Mouse (Mus musculus): ENCODE measurements around the gene Fam168a. TPM values are rescaled to one million over a fixed set of nuclear protein-coding genes. Genes with fewer than 3 reads are reported as not detected.
A peak's percentile ranks its signal among the peaks of the same experiment; 100 is the strongest.

The Fam168a gene
- total RNA-seq, 2 experiments from 2014 or later = 240 to 242 TPM

DNA sequence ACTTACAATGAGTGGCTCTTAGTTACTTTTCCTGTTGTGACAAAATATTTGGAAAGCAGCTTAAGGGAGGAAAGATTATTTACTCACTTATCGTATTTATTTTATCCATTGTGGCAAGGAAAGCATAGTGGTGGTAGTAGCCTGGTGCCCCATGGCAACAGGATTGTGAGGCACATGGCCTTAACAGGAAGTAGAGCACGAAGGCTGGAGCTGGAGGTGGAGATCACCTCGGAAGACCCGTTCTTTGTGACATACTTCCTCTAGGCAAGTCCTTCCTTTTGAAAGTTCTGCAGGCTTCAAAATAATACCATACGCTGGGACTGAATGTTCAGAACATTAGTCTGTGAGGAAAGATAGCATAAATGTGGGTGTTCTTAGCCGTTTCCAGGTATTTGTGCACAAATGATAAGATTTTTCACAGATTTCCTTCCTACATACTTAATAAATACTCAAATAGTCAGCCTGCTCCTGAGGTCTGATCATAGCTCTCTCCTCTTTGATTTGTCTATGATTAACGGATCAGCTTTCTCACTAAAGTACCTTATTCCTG, 63.2 kb downstream of the Fam168a start:
- DNase-seq (ENCODE audit: low spot score in 2 of 2) = no peak
- intact Hi-C loops (cut with DNase I) = no loop called here

DNA sequence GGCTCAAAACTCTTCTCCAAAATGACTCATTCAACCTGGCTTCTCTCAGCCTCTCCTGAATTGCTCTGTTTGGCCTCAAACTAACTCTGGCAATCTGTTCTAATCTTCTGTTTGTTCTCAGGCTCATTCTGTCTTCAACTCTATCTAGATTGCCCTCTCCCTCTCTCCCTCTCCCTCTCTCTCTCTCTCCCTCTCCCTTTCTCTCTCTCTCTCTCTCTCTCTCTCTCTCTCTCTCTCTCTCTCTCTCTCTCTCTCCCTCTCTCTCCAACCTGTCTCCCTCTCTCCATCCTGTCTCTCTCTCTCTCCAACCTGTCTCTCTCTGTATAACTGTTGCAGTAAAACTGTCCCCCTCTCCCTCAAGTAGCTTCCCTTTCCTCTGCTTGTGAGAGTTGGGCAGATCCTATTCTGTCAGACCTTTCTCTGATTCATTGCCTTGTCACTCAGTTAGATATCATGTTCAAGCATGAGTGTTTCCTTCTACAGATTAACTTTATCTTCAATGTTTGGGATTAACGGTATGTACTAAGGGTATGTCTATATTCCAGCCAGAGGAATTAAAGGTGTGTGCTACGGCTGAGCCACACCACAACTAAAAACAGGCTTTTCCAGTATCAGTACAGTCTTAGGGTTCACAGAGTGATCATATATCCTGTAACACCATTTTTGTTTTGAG, 64.4 kb downstream of the Fam168a start:
- no peak for DNase-seq (ENCODE audit: low spot score in 2 of 2)
- intact Hi-C loops (cut with DNase I) = no loop called here

DNA sequence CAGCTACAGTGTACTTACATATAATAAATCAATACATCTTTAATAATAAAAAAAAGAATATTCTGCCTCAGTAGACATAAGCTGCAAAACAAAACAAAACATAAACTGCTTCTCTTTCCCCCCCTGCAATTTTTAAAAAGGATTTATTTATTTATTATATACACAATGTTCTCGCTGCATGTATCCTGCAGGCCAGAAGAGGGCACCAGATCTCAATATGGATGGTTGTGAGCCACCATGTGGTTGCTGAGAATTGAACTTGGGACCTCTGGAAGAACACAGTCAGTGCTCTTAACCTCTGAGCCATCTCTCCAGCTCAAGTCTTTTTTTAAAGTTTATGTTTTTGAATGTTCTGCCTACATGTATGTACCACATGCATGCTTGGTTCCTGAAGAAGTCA, 67.8 kb downstream of the Fam168a start:
- intact Hi-C loops (cut with DNase I) = no loop called here
- DNase-seq (ENCODE audit: low spot score in 2 of 2) = no peak

DNA sequence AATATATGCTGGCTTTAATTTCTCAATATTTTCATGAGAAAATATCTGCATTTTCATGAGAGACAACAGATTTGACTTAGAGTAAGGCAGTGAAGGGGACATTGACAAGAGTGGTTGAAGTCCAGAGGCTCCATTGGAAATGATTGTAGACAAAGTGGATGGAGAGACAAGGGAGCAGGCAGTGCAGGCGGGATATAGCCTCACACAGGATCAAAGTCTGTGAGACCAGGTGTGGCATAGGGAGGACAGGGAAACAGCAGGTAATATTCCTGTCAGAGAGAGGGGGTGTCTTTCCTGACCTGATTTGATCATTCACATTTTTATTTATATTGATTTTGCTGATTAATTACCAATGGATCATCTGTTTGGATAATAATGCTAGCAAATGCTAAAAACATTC, 69.4 kb downstream of the Fam168a start:
- intact Hi-C loops (cut with DNase I) = no loop called here
- DNase-seq (ENCODE audit: low spot score in 2 of 2) = no peak

DNA sequence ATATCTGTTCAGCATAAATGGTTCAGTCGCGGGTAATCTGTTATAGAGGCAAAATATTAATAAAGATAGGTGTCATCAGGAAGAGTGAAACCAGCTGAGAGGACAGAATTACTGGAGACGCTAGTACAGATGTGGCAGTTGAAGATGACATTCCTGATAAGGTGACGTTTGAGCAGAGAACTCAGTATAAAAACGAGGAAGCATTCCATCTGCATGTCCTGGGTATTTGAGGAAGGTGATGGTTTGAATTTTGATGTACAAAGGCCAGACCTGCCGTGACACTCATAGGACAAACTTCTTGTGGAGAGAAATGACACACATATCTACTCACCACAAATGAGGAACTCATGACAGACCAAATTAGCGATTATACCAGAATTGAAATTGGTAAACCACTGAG, 73.8 kb downstream of the Fam168a start:
- no peak for DNase-seq (ENCODE audit: low spot score in 2 of 2)
- intact Hi-C loops (cut with DNase I) = no loop called here

DNA sequence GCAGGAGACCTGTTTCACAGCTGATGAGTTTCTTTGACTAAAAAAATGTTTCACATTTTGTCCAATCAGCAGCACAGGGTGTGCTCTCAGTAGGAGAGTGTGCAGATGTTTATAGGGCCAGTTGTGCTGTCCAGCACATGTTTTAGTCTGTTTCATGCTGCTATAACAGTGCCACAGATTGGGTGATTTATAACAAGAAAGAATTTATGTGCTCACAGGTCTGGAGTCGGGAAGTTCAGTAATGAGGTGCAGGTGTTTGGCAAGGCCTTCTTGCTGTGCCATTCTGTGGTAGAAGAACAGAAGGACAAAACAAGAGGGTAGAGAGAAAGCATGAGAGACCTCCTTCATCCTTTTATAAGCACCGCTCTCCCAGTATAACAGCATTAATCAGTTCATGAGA, 78.2 kb downstream of the Fam168a start:
- intact Hi-C loops (cut with DNase I) = no loop called here
- DNase-seq (ENCODE audit: low spot score in 2 of 2) = no peak

DNA sequence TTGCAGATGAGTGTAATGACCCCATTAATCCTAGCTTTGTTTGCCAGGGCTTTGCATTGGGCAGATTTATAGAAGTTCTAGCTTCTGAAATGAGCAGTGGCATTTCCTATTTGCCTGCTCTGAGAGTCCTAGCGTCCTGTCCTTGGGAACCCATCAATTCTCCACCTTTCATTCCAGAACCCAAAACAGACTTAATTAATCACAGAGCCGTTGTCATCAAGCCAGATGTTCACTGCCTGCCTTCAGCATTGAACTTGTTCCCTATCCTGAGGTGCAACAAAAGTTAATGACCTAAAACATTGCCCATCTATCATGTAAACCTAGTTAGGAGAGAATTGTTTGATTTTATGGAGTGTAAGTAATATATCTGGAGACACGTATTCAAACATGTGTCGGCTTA, 79.0 kb downstream of the Fam168a start:
- no peak for DNase-seq (ENCODE audit: low spot score in 2 of 2)
- intact Hi-C loops (cut with DNase I) = no loop called here

DNA sequence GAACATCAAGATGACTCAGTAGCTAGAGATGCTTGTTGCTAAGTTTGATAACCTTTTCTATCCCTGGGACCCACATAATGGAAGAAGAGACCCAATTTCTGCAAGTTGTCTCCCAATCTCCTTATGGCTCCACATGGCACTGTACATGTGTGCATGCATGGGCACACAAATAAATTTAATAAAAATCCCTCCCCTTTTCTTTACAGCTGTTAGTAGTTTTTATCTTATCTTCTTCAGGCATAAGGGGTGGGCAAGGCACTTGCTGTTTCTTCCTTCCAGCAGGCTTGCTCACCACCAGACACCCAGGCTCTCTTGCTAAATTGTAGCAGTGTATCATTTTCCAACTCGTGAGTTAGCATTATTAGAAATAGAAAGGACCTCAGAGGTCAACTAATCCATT, 79.6 kb downstream of the Fam168a start:
- no peak for DNase-seq (ENCODE audit: low spot score in 2 of 2)
- intact Hi-C loops (cut with DNase I) = no loop called here

DNA sequence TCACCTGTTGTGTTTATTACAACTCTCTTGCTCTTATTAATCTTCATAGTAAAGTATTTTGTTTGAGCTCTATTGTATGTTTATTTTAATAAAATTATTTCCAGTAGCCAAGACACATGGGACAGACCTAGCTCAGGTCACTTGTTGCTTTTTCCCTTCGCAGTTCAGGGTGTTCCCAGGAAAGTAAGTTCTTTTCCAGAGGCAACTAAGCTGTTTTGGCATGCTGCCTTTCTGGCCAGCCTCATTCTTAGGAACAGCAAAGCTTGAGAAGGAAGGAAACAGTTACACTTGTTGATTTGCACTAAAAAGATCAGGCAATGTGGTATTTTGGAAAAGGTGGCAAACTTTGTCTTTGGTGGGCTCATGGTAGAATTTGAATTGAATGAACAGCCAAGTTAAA, 81.9 kb downstream of the Fam168a start:
- intact Hi-C loops (cut with DNase I) = no loop called here
- no peak for DNase-seq (ENCODE audit: low spot score in 2 of 2)

DNA sequence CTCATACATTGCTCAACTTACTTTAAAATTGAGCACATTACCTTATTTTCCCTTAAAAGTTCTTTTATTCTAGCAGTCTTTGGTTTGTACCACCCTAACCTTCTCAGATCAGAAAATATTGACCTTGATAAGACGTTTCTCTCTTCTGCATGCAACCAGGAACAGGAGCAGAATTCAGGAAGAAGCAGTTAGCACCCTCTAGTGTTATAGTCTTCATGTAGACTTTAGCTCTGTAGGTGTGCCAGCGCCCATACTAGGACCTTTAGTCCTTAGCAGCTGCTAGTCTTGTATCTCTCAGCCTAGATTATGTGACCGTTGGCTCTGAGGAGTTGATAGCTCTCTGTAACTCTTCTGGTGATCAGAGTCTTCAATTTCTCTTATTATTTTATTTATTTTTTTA, 92.4 kb downstream of the Fam168a start:
- DNase-seq (ENCODE audit: low spot score in 2 of 2) = no peak
- intact Hi-C loops (cut with DNase I) = no loop called here

DNA sequence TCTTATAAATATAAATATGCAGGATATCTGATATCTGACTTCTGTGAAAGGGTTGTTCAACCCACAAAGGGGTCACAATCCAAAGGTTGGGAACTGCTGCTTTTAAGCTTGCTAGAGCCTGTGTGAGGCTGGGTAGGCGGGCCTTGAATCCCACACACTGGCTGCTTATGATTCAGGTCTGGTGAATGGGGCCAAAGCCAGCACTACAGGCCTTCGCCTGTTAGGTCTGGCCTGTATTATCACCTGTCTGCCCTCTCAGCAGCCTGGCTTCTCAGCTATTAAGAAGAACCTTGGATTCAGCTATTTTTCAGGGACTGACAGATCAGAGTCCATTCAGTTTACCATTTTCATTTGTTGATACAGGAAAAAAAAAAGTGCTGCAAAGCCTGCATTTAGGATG, 99.0 kb downstream of the Fam168a start:
- no peak for DNase-seq (ENCODE audit: low spot score in 2 of 2)
- intact Hi-C loops (cut with DNase I) = no loop called here

DNA sequence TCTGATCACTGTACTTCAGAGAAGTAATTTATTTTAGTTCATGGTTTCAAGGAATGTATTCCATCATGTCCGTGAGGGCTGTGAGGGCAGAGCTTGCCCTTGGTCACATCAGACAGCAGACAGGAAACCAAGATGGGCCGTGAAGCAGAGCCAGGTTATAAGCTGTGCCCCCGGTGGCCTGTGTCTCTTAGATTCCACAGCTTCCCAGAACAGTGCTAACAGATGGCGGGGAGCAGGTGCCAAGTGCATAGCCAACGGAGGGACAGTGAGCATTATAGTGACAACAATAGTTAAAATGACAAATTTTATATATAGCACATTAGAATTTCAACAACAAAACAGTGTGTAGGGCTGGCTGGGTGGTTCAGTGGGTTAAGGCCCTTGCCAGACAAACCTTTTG, 105.5 kb downstream of the Fam168a start:
- DNase-seq (ENCODE audit: low spot score in 2 of 2) = no peak
- intact Hi-C loops (cut with DNase I) = no loop called here

DNA sequence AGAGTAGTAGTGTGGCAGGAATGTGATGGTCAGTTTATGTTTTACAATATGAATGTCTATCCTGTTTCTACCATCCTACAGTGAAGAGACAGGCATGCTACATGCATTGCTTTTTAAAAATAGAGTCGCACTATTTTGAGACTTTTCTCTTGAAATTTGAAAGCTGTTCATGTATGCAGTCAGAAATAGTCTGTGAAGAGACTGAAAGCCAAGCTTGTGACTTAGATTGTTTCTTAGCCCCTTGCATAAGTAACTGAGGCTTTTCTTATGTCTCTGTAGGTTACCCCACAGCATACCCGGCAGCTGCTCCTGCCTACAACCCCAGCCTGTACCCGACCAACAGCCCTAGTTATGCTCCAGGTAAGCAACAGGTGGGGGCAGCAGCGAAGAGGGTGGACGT, 106.2 kb downstream of the Fam168a start:
- intact Hi-C loops (cut with DNase I) = no loop called here
- no peak for DNase-seq (ENCODE audit: low spot score in 2 of 2)

DNA sequence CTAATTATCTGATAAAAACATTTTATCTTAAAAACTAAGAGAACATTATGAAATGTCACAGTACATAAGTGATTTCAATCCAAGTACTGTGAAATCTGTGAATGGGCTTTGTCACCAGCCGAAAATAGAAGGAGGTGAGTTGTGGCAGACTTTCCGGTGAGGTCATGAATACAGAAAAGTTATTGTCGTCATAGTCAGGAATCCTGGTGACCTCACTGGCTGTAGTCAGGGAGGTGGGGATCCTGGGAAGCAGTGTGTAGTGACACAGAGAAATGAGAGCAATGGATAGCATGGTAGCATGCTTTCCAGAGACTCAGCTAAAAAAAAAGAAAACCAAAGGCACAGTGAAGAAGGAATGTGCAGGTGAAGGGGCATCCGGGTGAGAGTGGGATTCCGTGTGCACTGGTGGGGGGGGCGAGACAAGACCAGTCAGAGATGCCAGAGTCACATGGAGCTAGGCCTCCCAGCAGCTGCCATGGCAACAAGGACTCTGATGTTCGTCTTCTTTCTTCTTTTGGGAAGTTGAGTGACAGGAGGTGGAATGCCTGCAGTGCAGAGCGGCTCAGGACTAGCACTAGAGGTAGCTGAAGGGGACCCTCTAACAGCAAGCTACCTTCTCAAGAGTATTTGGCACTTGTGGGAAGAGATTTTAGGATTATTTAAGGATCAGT, 109.6 kb downstream of the Fam168a start:
- DNase-seq (ENCODE audit: low spot score in 2 of 2) = no peak
- intact Hi-C loops (cut with DNase I) = loop anchor here (5.0 kb wide), 1 partner anchor 129 kb away; no protein-coding TSS in a partner anchor

DNA sequence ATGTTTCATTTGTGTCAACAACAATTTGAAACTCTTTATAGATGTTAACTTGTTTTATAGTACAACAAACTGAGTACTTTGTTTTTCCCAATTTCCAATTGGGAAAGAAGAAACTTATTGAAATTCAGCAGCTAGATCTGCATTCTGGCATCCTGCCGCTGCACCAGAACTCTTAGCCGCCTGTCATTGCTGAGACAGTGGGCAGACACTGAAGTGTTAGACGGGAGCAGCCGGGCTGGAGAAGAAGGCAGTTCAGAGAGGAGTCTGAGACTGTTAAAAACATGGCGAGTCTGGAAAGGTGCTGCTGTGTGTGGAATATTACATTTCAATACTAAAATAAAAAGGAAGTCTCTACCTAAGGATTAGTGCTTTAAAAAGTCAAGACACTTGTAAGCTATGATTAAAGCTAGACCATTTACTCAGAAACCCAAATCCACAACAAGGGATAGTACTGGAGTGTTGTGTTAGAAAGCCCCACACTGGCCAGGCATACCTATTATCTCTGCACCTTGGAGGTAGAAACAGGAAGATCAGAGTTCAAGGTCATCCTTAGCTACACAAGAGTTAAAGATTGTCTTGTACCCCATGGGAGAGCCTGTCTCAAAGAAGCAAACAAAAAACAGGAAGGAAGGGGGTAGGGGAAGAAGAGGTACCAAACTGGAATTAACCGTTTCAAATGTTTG, 110.5 kb downstream of the Fam168a start:
- intact Hi-C loops (cut with DNase I) = loop anchor here (5.0 kb wide), 1 partner anchor 130 kb away; no protein-coding TSS in a partner anchor
- DNase-seq (ENCODE audit: low spot score in 2 of 2) = peak; percentile 52

DNA sequence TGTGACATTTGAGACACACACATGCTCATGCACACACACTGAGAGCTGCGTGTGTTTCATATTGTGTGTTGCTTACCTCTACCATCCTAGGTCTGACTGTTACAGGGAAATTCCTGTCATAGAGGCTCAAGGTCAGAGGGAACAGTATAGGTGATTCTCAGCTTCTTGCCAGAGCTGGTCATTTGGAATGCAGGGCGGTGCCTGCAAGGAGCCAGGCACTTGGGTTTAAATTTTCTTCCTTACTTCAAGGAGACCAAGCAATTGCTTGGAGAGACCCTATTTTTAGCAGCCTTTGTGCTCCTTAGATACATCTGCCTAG, 111.0 kb downstream of the Fam168a start:
- DNase-seq (ENCODE audit: low spot score in 2 of 2) = no peak
- intact Hi-C loops (cut with DNase I) = loop anchor here (5.0 kb wide), 1 partner anchor 130 kb away; no protein-coding TSS in a partner anchor

DNA sequence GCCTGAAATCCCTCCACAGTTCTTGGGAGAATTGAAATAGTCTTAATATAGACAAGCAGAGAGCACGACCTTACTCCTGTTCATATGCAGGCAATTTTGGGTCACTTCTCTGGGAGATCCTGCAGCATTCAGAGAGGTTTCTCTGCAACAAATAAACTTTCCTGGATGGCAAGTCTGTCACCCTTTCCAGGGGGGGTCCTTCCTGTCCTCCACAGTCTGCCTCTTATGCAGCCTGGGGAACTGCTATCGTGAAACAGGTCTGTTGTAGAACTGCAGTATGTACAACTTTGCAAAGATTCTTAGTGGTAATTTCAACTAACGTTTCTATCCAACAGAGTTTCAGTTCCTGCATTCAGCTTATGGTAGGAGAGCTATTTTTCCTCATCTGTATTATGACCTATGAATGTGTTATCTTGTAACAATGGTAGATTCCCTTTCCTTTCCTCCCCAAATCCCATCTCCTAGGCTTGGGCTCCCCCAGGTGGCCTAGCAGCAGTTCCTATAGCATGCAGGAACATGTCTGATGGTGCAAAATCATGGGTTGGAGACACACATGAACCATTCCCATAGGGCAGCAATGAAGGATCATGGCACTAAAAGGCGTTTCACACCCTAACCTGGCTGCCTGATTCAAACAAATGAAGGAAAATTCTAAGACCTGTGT, 112.1 kb downstream of the Fam168a start:
- intact Hi-C loops (cut with DNase I) = loop anchor here (5.0 kb wide), 1 partner anchor 131 kb away; no protein-coding TSS in a partner anchor
- DNase-seq (ENCODE audit: low spot score in 2 of 2) = no peak

DNA sequence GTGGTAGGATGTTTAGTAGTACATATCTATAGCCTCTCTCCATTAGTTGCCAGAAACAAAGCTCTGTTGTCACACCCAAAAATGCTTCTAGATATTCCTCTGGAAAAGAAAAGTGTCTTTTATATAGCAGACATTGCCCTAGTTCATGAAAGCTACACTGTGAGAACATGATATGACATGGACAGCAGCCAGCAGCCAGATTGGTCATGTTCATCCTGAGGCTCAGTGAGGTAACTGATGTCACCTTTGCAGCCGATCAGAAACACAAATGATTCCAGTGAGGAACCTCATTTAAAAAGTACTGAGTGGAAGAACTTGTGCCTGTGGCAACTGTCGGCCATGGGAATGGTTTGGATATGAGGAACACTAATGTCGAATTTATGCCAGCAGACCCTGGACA, 118.2 kb downstream of the Fam168a start:
- no peak for DNase-seq (ENCODE audit: low spot score in 2 of 2)
- intact Hi-C loops (cut with DNase I) = no loop called here

DNA sequence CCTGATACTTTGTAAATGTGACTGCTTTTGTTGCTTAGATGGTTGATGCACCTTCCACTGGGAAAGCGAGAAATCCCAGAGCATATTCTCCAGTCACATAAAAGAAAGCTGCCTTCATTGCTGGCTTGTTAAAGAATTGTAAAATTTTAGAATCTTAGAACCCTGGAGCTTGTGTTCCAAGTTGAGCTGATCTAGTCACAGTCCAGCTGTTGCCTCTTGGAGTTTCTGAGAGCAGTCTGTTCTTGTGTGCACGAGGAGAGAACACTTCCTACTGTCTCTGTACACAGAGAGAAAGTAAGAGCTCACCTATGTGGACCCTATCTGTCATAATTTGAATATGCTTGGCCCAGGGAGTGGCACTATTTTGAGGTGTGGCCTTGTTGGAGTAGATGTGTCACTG, 122.1 kb downstream of the Fam168a start:
- intact Hi-C loops (cut with DNase I) = no loop called here
- no peak for DNase-seq (ENCODE audit: low spot score in 2 of 2)

DNA sequence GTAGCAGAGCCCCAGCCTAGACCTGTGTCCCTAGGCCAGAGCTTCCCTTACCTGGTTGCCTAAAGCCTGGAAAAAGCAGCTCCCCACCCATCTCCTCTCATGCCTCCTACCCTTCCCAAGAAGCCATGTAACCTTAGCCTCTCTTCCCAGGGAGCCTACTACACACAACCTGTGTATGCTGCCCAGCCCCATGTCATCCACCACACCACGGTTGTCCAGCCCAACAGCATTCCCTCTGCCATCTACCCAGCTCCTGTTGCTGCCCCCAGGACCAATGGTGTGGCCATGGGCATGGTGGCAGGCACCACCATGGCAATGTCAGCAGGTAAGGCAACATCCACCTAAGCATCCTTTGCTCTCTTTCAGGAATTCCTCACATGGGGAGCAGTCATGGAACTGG, 127.4 kb downstream of the Fam168a start:
- no peak for DNase-seq (ENCODE audit: low spot score in 2 of 2)
- intact Hi-C loops (cut with DNase I) = no loop called here
